Mouse (Mus musculus) frontal cortex, postnatal 25 days (tissue): Measurements from ENCODE around the gene Stard7.

Source experiments
- DNase-seq, 2 experiments: peaks; one replicate each; pipeline ENCODE4 v3.0.0; 2022; ENCODE audit warnings: low spot score in 2 of 2

Stard7 gene

DNA sequence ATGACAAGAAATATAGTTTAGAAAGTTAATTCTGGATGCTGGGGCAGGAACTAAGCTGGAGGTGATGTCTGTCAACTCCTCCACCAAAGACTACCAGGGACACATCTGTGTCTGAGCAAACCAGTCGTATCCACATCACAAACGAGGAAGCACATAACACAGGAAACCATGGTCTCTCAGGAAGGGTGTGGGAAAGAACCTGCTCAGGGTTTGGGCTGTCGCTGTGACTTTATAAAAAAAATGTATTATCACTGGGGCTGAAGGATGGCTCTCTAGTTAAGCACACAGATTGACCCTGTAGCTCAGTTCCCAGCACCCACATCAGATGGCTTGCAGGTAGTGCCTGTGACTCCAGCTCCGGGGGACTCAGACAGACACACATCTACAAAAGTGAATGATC is 49.1 kb downstream of the Stard7 start:
- DNase-seq: no peak

DNA sequence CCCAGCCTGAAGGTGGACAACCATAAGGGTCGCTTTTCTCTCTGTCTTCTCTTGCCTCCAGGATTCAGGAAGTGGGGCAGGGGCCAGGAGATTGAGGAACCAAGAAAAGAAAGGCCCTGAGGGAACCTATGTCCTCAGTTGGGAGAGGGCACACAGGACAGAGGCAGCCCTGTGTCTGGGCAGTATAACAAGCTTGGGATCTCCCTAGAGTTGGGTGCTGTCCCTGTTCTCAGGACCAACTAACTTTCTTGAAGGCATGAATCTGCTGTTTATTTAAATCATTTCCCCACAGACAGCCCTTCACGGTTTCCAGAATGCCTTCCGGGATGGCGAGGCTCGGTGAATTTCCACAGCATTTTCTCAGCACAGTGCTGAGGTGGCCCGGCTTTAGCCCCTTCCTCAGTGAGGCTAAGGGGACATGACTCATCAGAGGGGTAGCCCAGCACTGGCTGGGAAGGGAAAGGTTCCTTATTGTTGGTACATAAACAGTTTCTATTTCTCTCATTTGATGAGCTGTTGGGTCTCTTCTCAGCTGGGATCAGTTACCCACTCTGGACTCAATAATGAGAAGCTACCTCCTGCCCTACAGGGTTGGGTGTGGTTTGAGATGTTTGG is 52.8 kb downstream of the Stard7 start:
- DNase-seq: no peak

DNA sequence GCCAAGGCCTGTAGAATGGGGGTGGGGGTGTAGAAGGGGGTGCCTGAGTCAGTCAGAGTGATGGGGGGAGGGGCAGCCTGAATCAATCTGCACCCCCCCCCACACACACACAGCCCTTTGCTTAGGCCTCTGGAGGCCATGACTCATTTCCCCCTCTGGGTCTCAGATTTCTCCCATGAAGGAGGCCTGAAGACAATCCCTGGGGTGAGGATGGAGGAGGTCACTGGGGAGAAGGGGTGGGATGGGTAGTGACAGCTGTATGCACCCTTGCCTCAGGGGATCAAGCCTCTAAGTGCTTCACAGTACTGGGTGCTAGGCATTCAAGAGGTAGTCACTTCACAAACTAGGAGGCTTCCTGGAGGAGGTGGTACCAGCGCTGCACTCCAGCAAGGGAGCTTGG is 53.6 kb downstream of the Stard7 start:
- DNase-seq: no peak

DNA sequence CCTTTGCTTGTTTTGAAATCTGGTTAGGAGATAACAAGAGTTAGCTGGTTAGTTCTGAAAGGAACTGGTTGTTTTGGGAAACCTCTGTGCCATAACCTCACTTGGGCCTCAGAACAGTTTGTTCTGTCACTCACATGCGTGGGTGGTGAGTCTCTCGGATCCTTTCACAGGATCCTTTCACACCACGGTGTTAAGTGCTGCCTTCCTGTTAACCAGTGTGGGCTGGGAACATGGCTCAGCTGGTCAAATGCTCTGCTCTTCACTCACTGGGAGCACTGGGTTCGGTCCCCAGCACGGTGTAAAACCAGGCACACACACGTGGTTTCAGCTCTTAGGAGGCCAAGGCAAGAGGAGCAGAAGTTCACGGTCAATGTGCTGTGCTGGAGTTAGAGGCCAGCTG is 54.4 kb downstream of the Stard7 start:
- no peak for DNase-seq

DNA sequence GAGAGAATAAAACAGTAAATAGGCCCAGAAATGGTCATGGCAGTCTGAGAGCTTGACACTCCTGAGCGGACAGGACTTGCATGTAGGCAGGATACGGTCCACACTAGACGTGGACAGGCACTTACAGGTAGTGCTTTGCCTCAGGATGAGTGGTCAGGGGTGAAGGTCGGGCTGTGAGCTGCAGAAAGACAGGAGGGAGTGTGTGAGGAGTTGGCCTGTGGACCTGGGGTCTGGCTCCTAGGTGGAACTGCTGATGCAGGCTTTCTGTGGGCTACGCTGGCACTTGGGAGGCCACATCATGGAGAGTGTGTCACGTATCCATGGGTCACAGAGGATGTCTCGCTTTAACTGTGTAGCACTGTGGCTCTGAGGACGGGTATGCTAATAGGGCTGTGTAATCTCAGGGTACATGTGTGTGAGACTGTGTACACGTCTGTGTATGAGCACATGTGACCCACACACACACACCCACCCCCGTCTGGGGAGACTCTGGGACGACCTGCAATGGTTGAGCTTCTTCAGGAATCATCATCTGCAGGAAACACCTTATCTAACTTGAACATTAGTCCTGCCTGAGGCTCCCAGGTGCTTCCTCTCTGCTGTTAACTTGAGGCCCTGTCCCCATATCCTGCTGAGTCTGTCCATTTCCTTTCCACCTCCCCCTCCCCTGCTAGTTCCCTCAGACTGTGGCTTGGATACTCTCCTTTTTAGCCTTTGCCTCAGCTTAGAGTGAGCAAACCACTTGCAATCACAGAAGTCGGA is 58.3 kb downstream of the Stard7 start:
- no peak for DNase-seq

DNA sequence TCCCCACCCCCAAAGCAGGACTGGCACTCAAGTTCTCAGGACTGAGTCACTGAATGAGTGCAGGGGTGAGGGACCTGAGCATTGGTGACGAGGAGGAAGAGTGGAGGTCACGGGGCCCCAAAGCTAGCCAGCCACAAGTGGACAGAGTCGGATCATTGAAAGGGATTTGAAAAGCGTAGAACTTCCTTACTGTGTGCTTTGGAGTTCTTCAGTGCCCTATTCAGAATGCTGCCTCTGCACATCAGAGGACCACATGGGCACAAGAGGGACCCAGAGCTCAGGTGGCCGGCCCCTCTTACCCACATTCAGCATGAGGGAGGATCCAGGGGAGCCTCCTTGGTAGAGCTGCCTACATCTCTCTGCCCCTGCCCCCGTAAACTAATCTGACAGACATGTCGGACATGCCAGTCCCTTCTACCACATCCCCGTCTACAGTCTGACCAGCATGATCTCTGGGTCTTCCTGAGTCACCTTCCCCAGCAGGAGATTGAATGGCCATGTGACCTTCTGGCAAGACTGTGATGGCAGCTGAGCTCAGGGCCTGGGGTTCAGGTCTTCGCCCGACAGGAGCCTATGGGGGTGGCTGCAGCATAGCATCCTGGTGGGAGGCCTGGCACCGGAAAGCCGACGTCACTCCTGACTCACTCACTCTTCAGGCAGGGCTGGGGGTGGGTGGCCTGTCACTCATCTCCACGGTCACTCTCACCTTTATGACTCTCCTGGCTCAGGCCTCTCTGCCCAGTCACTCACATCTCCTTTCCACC is 63.0 kb downstream of the Stard7 start:
- DNase-seq: no peak

DNA sequence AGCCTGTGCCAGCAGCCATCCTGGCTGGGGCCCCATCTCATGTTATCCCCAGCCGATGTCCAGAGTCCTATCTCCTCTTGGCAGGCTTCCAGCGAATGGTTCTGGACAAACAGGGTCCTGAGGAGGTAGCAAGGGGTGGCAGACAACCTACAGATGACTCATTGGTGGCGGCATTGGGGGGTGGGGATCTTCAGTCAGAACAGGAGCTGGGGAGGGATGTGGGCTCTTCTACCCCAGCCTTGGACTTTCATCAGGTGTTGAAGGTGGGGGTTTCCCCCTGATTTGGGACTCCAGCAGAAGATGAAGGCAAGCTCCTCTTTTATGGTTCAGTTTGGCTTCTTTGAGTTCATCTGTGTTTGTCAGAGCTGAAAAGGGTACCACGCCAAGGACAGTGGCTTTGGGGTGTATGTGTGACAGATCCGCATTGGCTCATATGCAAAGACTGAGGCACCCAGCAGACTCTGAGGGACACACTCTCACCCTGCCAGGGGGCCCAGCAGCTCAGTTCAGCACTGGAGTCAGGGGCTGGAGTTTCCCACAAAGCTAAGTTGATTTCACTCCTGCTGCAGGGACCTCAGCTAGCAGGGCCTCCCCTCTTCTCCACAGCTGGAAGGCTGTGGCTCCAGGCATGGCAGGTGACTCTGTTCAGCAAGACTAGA is 64.1 kb downstream of the Stard7 start:
- DNase-seq: no peak

DNA sequence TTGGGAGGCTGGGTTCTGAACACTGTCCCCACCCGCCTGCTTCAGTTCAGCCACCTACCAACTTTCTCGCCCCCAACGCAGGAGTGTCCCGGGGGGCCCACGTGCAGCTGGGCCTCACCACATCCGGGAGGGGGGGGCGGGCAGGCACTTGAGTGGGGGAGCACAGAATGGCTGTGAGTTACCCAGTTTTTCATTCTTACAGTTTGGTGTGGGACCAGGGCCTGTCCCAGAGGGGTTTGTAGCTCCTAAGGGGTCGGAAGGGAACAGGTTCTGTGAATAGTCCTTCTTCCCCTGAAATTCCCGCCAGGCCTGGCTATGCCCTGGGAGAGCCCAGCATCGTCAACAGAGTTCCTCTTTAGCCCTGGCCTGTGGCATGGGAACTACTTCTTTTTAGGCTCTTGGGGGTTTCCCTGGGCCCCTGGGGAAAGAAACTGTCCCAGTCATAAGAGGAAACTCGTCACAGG is 65.1 kb downstream of the Stard7 start:
- DNase-seq: no peak

DNA sequence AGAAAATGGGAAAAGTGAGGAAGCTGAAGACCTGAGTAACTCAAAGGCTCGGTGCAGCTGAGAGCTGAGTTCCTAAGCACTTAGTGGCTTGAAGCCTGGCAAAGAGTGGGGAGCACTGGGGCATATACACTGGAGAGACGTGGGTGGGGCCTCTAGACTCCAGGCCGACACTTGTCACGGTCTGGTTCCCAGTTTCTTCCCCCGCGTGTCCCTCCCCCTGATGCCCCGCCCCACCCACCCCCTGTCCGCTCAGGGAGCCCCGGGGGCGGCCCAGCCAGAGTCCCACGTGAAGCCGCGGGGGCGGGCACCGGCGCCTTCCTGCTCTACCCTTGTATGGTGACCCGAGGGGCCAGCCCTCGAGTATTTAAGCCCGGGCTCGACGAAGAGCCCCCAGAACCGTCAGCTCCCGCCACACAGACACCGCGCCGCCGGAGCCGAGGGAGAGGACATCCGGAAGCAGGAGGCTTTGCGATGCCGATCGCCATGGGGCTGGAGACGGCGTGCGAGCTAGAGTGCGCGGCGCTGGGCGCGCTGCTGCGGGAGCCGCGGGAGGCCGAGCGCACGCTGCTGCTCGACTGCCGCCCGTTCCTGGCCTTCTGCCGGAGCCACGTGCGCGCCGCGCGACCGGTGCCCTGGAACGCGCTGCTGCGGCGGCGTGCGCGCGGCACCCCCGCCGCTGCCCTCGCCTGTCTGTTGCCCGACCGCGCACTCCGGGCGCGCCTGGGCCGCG is 65.9 kb downstream of the Stard7 start, which contains the start of gene Dusp2:
TSS of gene Dusp2 (plus strand) at position 393 of the 730 bp plus-strand sequence.
- peak; percentile 31 to 36 for DNase-seq

DNA sequence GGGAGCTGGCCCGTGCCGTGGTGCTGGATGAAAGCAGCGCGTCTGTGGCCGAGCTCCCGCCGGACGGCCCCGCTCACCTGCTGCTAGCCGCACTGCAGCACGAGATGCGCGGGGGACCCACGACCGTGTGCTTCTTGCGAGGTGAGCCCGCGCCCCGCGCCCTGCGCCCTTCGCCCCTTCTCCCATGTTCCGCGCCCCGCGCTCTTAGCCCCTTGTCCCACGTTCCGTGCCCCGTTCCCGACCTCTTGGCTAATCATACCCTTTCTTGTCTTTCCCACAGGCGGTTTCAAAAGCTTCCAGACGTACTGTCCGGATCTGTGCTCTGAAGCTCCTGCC is 66.4 kb downstream of the Stard7 start:
- DNase-seq: no peak

DNA sequence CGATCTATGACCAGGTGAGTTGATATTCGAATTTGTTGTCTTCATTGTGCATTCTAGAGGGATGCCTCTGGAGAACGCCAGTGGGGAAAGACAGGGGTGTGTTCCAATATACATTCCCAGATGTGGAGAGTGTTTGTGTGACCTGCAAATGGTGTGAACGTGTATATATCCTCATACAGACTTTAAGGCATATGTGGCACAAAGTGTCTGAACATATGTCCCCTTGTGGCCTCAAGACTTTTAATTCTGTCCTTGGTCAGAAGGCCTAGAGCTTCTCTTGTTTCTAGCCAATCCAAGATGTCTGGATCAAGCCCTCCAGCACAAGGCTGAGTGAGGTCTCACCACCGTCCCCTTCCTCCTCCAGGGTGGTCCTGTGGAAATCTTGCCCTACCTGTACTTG is 66.9 kb downstream of the Stard7 start:
- no peak for DNase-seq

DNA sequence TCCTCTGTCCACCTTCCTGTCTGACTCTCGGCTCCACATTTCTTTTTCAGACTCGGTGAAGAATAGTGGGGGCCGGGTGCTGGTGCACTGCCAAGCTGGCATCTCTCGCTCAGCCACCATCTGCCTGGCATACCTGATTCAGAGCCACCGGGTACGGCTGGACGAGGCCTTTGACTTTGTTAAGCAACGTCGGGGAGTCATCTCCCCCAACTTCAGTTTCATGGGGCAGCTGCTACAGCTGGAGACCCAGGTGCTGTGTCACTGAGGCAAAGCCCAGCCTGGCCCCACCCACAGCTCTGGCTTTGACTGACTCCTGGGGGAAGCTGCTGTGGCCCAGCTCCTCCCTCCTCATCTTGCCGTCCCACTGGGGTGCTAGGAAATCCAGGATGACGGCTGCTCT is 67.5 kb downstream of the Stard7 start:
- no peak for DNase-seq

DNA sequence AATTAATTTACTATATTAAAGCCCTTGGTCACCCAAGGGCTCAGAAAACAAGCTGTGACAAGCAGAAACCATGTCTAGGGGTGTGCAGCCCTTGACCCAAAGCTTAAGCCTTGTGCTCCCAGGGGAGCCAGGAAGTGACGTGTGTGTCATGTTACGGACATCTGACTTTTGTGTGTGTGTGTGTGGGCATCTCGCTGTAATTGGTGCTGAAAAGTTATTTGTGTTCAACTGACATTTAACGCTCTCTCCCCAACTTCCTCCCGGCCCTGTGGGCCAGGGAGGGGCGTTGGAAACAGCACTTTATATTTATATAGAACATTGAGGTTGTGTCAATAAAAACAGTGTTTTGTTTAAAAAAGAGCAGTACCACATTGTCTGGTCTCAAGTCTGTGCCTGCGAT is 68.0 kb downstream of the Stard7 start:
- no peak for DNase-seq

DNA sequence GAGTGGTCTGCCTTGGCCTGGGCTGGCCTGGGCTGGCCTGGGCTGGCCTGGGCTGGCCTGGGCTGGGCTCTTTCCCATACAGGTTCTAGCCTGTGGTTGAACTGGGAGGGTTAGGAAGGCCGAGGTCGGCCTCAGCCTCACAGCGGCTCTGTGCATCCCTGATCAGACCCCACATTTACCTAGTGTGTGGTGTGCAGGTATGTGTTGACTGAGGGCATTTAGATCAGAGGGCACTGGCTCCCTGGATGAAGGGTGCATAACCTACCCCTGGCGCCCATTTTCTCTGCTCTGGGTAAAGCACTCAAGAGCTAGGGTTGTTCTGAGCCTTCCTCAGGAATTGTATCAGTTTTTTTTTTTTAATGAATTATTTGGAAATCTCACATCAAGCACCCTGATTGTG is 68.4 kb downstream of the Stard7 start, which contains the start of gene Astl:
TSS of gene Astl (plus strand) at position 224 of the 400 bp plus-strand sequence.
- no peak for DNase-seq

DNA sequence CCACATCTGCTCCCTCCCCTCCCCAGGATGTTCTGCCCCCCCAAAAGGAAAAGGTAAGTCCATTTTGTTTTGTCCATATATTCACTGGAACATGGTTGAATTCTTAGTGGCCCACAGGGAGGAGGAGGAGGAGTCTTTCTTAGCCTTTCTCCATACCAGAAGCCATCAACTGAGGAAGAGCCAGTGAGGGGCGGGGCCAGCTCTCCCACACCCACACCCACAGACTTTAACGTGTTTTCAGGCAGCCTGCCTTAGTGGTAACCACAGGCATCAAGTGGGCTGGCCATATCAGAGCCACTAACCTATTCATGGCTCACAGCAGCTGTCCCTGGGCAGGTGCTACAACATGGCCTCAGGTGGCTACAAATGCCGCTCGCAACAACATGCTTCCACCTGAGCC is 68.8 kb downstream of the Stard7 start:
- DNase-seq: no peak

DNA sequence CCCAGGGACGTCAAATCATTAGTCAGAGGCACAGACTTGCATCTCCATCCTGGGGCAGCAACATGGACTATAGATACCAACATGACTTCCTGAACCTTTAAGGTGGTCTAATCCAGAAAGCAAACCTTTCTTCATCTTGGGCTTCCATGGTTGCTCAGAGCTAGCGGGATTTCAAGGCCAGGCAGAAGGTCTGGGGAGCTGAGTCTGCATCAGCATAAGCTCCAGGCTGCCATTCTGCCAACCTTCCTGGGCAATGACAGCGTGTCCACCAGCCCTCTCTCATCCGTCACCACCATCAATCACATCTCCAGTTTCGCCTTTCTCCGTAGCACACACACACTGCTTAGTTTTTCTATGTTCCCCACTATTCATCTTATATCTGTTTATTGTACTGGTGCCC is 69.2 kb downstream of the Stard7 start:
- no peak for DNase-seq

DNA sequence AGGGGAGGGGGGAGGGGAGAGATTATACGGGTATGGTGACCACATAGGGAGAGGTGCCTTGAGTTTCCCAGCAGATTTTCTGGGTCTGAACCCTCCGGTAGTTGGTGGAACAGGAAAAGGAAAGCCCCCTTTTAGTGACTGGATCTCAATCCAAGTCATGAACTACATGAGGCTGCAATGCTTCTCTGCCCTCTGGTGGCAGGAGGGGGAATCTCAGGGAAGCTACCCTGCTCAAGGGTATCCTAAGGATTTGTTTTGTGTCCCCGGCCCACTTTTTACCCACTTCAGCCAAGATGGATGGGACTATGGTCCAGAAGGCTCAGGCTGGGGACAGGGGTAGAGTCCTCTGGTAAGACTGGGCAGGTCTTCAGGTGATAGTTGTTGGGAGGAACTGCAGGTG is 71.1 kb downstream of the Stard7 start:
- peak; percentile 41 to 45 for DNase-seq

DNA sequence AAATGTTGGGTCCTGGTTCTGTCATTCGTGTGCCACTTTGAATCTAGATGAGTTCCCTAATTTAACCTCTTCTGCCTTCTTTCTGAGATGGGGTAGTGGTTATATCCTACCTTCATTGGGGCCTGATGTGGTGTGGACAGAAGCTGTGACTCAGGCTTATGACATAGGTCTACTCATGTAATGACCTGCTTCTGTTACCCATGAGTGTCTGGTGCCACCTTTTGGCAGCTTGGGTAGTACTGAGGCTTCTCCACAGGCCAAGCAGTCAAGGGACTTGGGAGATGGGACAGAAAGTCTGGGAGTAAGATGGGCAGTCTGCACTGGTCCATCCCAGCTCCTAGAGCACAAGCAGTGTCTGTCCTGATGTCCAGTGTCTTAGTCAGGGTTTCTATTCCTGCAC is 76.3 kb downstream of the Stard7 start:
- DNase-seq: no peak

DNA sequence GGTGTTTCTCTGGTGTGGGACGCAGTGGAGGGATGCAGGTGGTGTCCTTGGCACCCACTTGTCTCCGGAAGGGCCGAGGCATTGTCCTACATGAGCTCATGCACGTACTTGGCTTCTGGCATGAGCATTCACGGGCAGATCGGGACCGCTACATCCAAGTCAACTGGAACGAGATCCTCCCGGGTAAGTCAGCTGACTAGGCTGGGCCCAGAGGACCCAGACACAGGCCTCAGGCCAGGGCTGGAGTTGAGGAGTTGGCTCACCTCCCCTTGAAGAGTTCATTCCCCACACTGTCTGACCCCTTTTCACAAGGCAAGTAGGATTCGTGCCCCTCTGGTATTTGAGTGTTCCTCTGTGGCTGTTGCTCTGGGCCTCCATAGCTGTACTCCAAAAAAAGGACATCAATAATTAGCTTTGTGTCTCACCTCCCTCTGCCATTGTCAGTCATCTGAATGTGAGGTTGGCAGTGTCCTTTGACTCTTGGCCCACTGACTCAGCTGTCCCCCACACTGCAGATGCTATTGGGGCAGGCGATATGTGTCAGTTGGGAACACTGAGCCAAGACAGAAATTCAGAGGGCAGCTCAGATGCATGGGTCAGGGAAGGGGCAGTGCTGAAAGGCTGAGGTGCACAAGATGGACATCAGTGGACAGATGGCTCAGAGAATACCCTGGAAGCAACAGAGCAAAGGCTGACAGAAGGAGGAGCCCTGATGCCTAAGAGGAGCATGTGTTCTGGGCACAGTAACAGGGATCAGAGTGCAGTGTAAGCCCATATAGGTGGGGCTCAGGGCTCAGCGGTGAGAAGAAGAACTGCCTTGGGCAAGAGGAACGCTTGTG is 77.3 kb downstream of the Stard7 start:
- no peak for DNase-seq
